9 mouse cellular contexts compared by ENCODE assay signal in the genomic region with DNA sequence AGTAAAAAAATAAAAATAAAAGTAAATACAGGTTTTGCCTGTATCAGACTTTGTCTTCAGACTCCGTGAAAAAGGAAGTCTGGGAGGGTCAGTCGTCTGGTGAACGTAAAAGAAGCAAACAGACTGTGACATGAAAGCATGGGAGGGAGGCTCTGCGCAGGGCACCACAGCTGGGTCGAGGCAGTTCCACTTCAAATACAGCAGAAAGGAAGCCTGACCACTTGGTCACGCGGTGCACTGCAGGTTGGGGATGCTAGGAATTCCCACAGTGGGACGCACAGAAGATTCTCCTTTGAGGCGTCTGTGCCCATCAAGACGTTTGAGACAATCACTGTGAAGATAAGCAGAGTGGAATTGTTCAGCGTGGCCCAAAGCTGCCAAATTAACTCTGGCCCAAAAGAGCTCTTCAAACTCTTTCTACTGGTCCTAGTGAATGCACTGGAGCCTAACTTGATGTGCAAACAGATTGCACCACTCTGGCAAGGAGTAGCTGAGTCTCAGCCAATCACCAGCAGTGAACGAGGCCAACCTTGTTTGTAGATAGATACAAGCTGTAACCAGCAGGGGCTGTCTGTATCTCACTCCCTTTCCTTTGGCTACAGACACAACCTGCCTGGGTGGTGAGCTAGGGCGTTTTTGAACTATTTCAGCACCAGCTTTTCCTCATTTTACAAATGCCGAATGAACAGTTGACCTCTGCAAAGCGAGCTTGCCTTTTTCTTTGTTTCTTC. TPM values are rescaled to one million over a fixed set of nuclear protein-coding genes. Genes with fewer than 3 reads are reported as not detected.
A peak's percentile ranks its signal among the peaks of the same experiment; 100 is the strongest.
DNase-seq lines count a peak whose midpoint lies in the region; ATAC-seq and TF ChIP-seq lines count a peak whose summit lies in the region.
"Had no signal": no experiment of that assay in that cellular context is flagged by ENCODE, and none has a peak within 500 bp of the region (broad histone marks: within the 10 kb centered on the region; RNA-seq: fewer than 3 reads in every experiment).

No protein-coding gene starts in this region.

- H3K27ac ChIP-seq in embryonic facial prominence, embryonic 10.5 days (replicated peaks): no peak overlapping the region
- H3K27ac ChIP-seq in heart, postnatal 0 days (ENCODE audit: low read depth): no peak overlapping the region
- H3K27ac ChIP-seq: limb, embryonic 12.5 days had no signal

- peak; percentile 47 for TF ChIP-seq CTCF in heart, postnatal 0 days (IDR thresholded peaks at IDR 0.05; ENCODE audit: low read depth)

- no peak for ATAC-seq in heart, postnatal 0 days (ENCODE audit: insufficient read depth, low read depth)
- peak; percentile 99 for ATAC-seq in megakaryocyte progenitor cell, adult 5-6 weeks (replicated peaks; ENCODE audit: poor library complexity)

- intact Hi-C loops in left cerebral cortex, postnatal 10 days (cut with DNase I): no loop called here

- WGBS in embryonic facial prominence, embryonic 10.5 days: 54% methylated on average over 15 of the region's 15 CpGs
- WGBS in heart, postnatal 0 days: 23% methylated on average over 15 of the region's 15 CpGs

- H3K9ac ChIP-seq in heart, postnatal 0 days (replicated peaks; ENCODE audit: low read depth, low read length): no peak overlapping the region
- H3K9ac ChIP-seq: limb, embryonic 12.5 days had no signal

- H3K27me3 ChIP-seq in embryonic facial prominence, embryonic 10.5 days (replicated peaks; ENCODE audit: low read depth, poor library complexity, severe bottlenecking): no peaks in the 10 kb centered on the region
- H3K27me3 ChIP-seq in heart, postnatal 0 days (ENCODE audit: control insufficient read depth, insufficient read depth, low read length): no peaks in the 10 kb centered on the region
- H3K27me3 ChIP-seq: limb, embryonic 12.5 days had no signal

- no peak for TF ChIP-seq EP300 in heart, postnatal 0 days (IDR thresholded peaks at IDR 0.05; ENCODE audit: low read depth)

- H3K4me3 ChIP-seq in embryonic facial prominence, embryonic 10.5 days: no peak overlapping the region
- no peak overlapping the region for H3K4me3 ChIP-seq in heart, postnatal 0 days (ENCODE audit: low read depth, low read length)
- H3K4me3 ChIP-seq: limb, embryonic 12.5 days had no signal

- no peaks in the 10 kb centered on the region for H3K9me3 ChIP-seq in embryonic facial prominence, embryonic 10.5 days
- H3K9me3 ChIP-seq in heart, postnatal 0 days (replicated peaks; ENCODE audit: control insufficient read depth, low read length): no peaks in the 10 kb centered on the region
- H3K9me3 ChIP-seq: limb, embryonic 12.5 days had no signal

- H3K4me2 ChIP-seq in heart, postnatal 0 days (ENCODE audit: low read depth, low read length): no peak overlapping the region
- H3K4me2 ChIP-seq: limb, embryonic 12.5 days had no signal

- peak; percentile 25 to 59 for DNase-seq in left cerebral cortex, postnatal 10 days (ENCODE audit: extremely low spot score in 1 of 2, low spot score in 2 of 2)
- DNase-seq in left cerebral cortex, adult 8-10 months (ENCODE audit: low spot score in 2 of 2): no peak
- DNase-seq in ZHBTc4 (ENCODE audit: low read depth, low spot score): peak; percentile 83
- peak; percentile 35 for DNase-seq in embryonic facial prominence, embryonic 10.5 days (ENCODE audit: low spot score)
- peak; percentile 44 for DNase-seq in heart, postnatal 0 days (ENCODE audit: low spot score)
- peak; percentile 46 to 66 for DNase-seq in layer of hippocampus, adult 18-20 months (ENCODE audit: low spot score in 2 of 2)
- DNase-seq in testis, postnatal 14 days (ENCODE audit: low spot score): peak; percentile 76

- no peaks in the 10 kb centered on the region for H3K36me3 ChIP-seq in embryonic facial prominence, embryonic 10.5 days (replicated peaks)
- H3K36me3 ChIP-seq in heart, postnatal 0 days (replicated peaks; ENCODE audit: control insufficient read depth, insufficient read depth, low read length): no peaks in the 10 kb centered on the region
- H3K36me3 ChIP-seq: limb, embryonic 12.5 days had no signal

- H3K4me1 ChIP-seq in embryonic facial prominence, embryonic 10.5 days: peaks cover 5% of the 10 kb centered on the region
- peaks cover 6% of the 10 kb centered on the region; the same call in 1 of the 2 replicates for H3K4me1 ChIP-seq in heart, postnatal 0 days (ENCODE audit: control insufficient read depth, insufficient read depth)
- H3K4me1 ChIP-seq: limb, embryonic 12.5 days had no signal

RNA-seq across cellular contexts. Expression of a gene that starts 8.5 kb away (rescaled TPM):
- 10 to 100 TPM; 20.7 to 25.5 TPM for total RNA-seq in left cerebral cortex, postnatal 10 days (2021)
- 10 to 100 TPM; 67.4 to 79.1 (median 70.4) TPM for total RNA-seq in left cerebral cortex, adult 8-10 months (2022)
- 1.00 and 1.3 TPM in 2 replicates for polyA plus RNA-seq in embryonic facial prominence, embryonic 10.5 days (2016; fragmentation: Nextera tagmentation; extraction: Ambion mirVana)
- not detected in 2 replicates for total RNA-seq in heart, postnatal 0 days (2014; rRNA removed; ENCODE audit: low replicate concordance)
- polyA plus RNA-seq in heart, postnatal 0 days (2015; fragmentation: Nextera tagmentation; extraction: Ambion mirVana): 0.05 TPM in 1 of 2 replicates, not detected in the other
- total RNA-seq in layer of hippocampus, adult 18-20 months (2021): 10 to 100 TPM; 55.5 to 58.4 TPM
- total RNA-seq in megakaryocyte progenitor cell, adult 5-6 weeks (2015): not detected in 2 replicates
- total RNA-seq in megakaryocyte progenitor cell, adult 5-6 weeks (2017): not detected in 2 replicates

RNA-seq across cellular contexts. Expression of a gene that starts 22.4 kb away (rescaled TPM):
- 100 to 1,000 TPM; 143 to 166 TPM for total RNA-seq in left cerebral cortex, postnatal 10 days (2021)
- total RNA-seq in left cerebral cortex, adult 8-10 months (2022): 100 to 1,000 TPM; 116 to 145 (median 129) TPM
- polyA plus RNA-seq in embryonic facial prominence, embryonic 10.5 days (2016; fragmentation: Nextera tagmentation; extraction: Ambion mirVana): 33.7 and 33.9 TPM in 2 replicates
- total RNA-seq in heart, postnatal 0 days (2014; rRNA removed; ENCODE audit: low replicate concordance): 38.0 and 62.9 TPM in 2 replicates
- polyA plus RNA-seq in heart, postnatal 0 days (2015; fragmentation: Nextera tagmentation; extraction: Ambion mirVana): 21.5 and 26.7 TPM in 2 replicates
- 100 to 1,000 TPM; 119 to 120 TPM for total RNA-seq in layer of hippocampus, adult 18-20 months (2021)
- total RNA-seq in megakaryocyte progenitor cell, adult 5-6 weeks (2015): 108 and 109 TPM in 2 replicates
- 75.8 and 86.8 TPM in 2 replicates for total RNA-seq in megakaryocyte progenitor cell, adult 5-6 weeks (2017)

RNA-seq across cellular contexts. Expression of a gene that starts 52.0 kb away (rescaled TPM):
- total RNA-seq in left cerebral cortex, postnatal 10 days (2021): 1 to 10 TPM; 3.4 to 3.6 TPM
- total RNA-seq in left cerebral cortex, adult 8-10 months (2022): 1 to 10 TPM; 1.6 to 2.7 (median 1.7) TPM
- 10.3 and 12.9 TPM in 2 replicates for polyA plus RNA-seq in embryonic facial prominence, embryonic 10.5 days (2016; fragmentation: Nextera tagmentation; extraction: Ambion mirVana)
- 6.5 and 8.6 TPM in 2 replicates for total RNA-seq in heart, postnatal 0 days (2014; rRNA removed; ENCODE audit: low replicate concordance)
- polyA plus RNA-seq in heart, postnatal 0 days (2015; fragmentation: Nextera tagmentation; extraction: Ambion mirVana): 6.9 and 8.1 TPM in 2 replicates
- 1 to 10 TPM; 2.6 to 3.2 TPM for total RNA-seq in layer of hippocampus, adult 18-20 months (2021)
- 72.7 and 81.7 TPM in 2 replicates for total RNA-seq in megakaryocyte progenitor cell, adult 5-6 weeks (2015)
- 59.6 and 66.6 TPM in 2 replicates for total RNA-seq in megakaryocyte progenitor cell, adult 5-6 weeks (2017)

RNA-seq across cellular contexts. Expression of a gene that starts 60.0 kb away (rescaled TPM):
- 1 to 10 TPM; 6.8 to 8.1 TPM for total RNA-seq in left cerebral cortex, postnatal 10 days (2021)
- total RNA-seq in left cerebral cortex, adult 8-10 months (2022): 1 to 10 TPM; 4.9 to 7.3 (median 6.1) TPM
- polyA plus RNA-seq in embryonic facial prominence, embryonic 10.5 days (2016; fragmentation: Nextera tagmentation; extraction: Ambion mirVana): 6.9 and 8.2 TPM in 2 replicates
- 5.1 and 5.3 TPM in 2 replicates for total RNA-seq in heart, postnatal 0 days (2014; rRNA removed; ENCODE audit: low replicate concordance)
- polyA plus RNA-seq in heart, postnatal 0 days (2015; fragmentation: Nextera tagmentation; extraction: Ambion mirVana): 12.4 and 14.4 TPM in 2 replicates
- 1 to 10 TPM; 3.4 to 4.8 TPM for total RNA-seq in layer of hippocampus, adult 18-20 months (2021)
- 24.8 and 25.3 TPM in 2 replicates for total RNA-seq in megakaryocyte progenitor cell, adult 5-6 weeks (2015)
- 22.8 and 29.8 TPM in 2 replicates for total RNA-seq in megakaryocyte progenitor cell, adult 5-6 weeks (2017)

Comparison
In these comparisons a context has a peak if more than half of its experiments do, and no peak if none do; other contexts are left out.
1. DNase-seq: peak in left cerebral cortex, postnatal 10 days (2 of 2), ZHBTc4 (single experiment), embryonic facial prominence, embryonic 10.5 days (single experiment), heart, postnatal 0 days (single experiment), layer of hippocampus, adult 18-20 months (2 of 2) and testis, postnatal 14 days (single experiment); none in left cerebral cortex, adult 8-10 months (0 of 2).
2. RNA of a gene that starts 8.5 kb away (total RNA-seq): 67.4 to 79.1 TPM in left cerebral cortex, adult 8-10 months, 55.5 to 58.4 TPM in layer of hippocampus, adult 18-20 months and 20.7 to 25.5 TPM in left cerebral cortex, postnatal 10 days; not detected in heart, postnatal 0 days and not detected in megakaryocyte progenitor cell, adult 5-6 weeks; every median in the first group is over 10 times any median in the second.